Mouse (Mus musculus) hindbrain, postnatal 0 days (tissue): ENCODE measurements around the gene Ccdc6. TPM values are rescaled to one million over a fixed set of nuclear protein-coding genes. Genes with fewer than 3 reads are reported as not detected.
A peak's percentile ranks its signal among the peaks of the same experiment; 100 is the strongest.

ENCODE experiments used
- ATAC-seq: fragments of 200-750 bp; cut with Nextera tagmentation; 2 replicates; pipeline ENCODE4 v1.8.0; 2017; ENCODE audit warnings: mild to moderate bottlenecking, moderate TSS enrichment, moderate library complexity
- DNase-seq: peaks from one replicate; pipeline ENCODE4 v3.0.0-alpha.2; 2015; ENCODE audit warnings: low spot score
- H3K27ac ChIP-seq: fragments of 300-500 bp; sonication (generic); 2 replicates; pipeline ENCODE4 v1.5.1; 2014; ENCODE audit warnings: mild to moderate bottlenecking
- H3K27me3 ChIP-seq: fragments of 300-500 bp; sonication (generic); 2 replicates; pipeline ENCODE4 v1.6.1; 2014; ENCODE audit warnings: low read length, mixed read lengths; ENCODE audit not compliant: insufficient read depth
- H3K36me3 ChIP-seq: fragments of 300-500 bp; sonication (generic); 2 replicates; pipeline ENCODE4 v1.6.1; 2014; ENCODE audit warnings: low read length, mixed read lengths; ENCODE audit not compliant: insufficient read depth
- H3K4me1 ChIP-seq: fragments of 300-500 bp; sonication (generic); 2 replicates; pipeline ENCODE4 v1.6.1; 2014; ENCODE audit warnings: antibody characterized with exemption, low read length, mixed read lengths; ENCODE audit not compliant: insufficient read depth
- H3K4me2 ChIP-seq: fragments of 300-500 bp; sonication (generic); 2 replicates; pipeline ENCODE4 v1.6.1; 2014; ENCODE audit warnings: low read depth, mild to moderate bottlenecking, low read length, moderate library complexity, mixed read lengths
- H3K4me3 ChIP-seq: fragments of 300-500 bp; sonication (generic); 2 replicates; pipeline ENCODE4 v1.5.1; 2014; ENCODE audit warnings: low read length
- H3K9ac ChIP-seq: fragments of 300-500 bp; sonication (generic); replicated peaks from 2 replicates; pipeline ENCODE4 v1.6.1; 2014; ENCODE audit warnings: mild to moderate bottlenecking, low read length, moderate library complexity, mixed read lengths
- H3K9me3 ChIP-seq: fragments of 300-500 bp; sonication (generic); 2 replicates; pipeline ENCODE4 v1.6.1; 2016; ENCODE audit warnings: low read length, mixed read lengths
- CTCF ChIP-seq: IDR thresholded peaks from 2 replicates; pipeline ENCODE4 v1.5.1; 2016; ENCODE audit warnings: antibody characterized with exemption, control low read depth, low read depth
- WGBS: fragments of 180-500 bp; shearing (Covaris S2); extraction: QIAGEN DNeasy Blood & Tissue Kit; methylation state at CpG from one replicate; pipeline ENCODE4 v1.1.7; 2014; 5-methylcytosine and 5-hydroxymethylcytosine counted together
- polyA plus RNA-seq: library from polyadenylated mRNA; unstranded; fragments of >200 nt; fragmentation: Nextera tagmentation; extraction: Ambion mirVana; gene quantifications from 2 replicates; pipeline ENCODE4 v1.2.1, GENCODE M21; 2015
- total RNA-seq: library from RNA; depleted of rRNA; stranded (reverse); fragments of >200 nt; gene quantifications from 2 replicates; pipeline ENCODE4 v1.2.3, GENCODE M21; 2014

The Ccdc6 gene
- total and polyA plus RNA-seq, 2 experiments from 2014 or later, result 22.9 to 29.7 TPM

- H3K9me3 ChIP-seq, result no peaks in the 10 kb centered on the region
- no peaks in the 10 kb centered on the region for H3K27me3 ChIP-seq
- TF ChIP-seq CTCF, result no peak
- DNase-seq (no peak), ATAC-seq (0 out of 2 replicates have a peak, but pooled peaks have one; percentile 18)
- no peak overlapping the region for H3K4me2 ChIP-seq
- 52% methylated on average over 12 of the region's 12 CpGs for WGBS
- H3K36me3 ChIP-seq, result peaks cover 16% of the 10 kb centered on the region; the same call in 1 of the 2 replicates
- 0 out of 2 replicates have a peak, but pooled peaks cover 3% of the 10 kb centered on the region for H3K4me1 ChIP-seq
- no peak overlapping the region for H3K9ac ChIP-seq
- no peak overlapping the region for H3K4me3 ChIP-seq
- H3K27ac ChIP-seq, result peak overlapping the region; percentile 54; the same call in 1 of the 2 replicates
Observed at GRCm38 (mm10) chr10:70159651-70160320, 62.9 kb downstream of the Ccdc6 start.

DNA sequence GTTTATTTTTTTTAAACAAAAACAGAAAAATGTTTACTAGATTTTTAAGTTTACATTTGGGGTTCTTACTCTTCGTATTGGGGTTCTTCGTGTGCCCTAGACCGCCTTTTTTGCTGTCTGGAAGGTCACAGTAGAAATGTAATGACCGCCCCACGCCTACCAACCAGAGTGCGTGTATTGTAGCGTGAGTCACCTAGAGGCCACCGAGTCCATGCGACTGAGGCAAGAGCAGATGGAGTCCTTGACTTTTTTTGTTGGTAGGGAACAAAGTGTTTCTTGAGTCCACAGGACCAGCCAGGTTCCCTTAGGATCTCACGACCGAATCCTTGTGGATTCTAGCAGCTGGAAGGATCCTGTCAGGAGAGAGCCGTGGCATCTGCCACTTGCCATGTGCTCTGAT, 63.9 kb downstream of the Ccdc6 start:
- TF ChIP-seq CTCF, result no peak
- no peak for ATAC-seq
- WGBS, result 89% methylated on average over 12 of the region's 12 CpGs
- no peaks in the 10 kb centered on the region for H3K27me3 ChIP-seq
- no peak overlapping the region for H3K9ac ChIP-seq
- H3K4me3 ChIP-seq, result no peak overlapping the region
- no peak for DNase-seq
- peaks cover 6% of the 10 kb centered on the region; the same call in 1 of the 2 replicates for H3K36me3 ChIP-seq
- no peak overlapping the region for H3K4me2 ChIP-seq
- no peaks in the 10 kb centered on the region for H3K9me3 ChIP-seq
- no peak overlapping the region for H3K27ac ChIP-seq
- 0 out of 2 replicates have a peak, but pooled peaks cover 3% of the 10 kb centered on the region for H3K4me1 ChIP-seq

DNA sequence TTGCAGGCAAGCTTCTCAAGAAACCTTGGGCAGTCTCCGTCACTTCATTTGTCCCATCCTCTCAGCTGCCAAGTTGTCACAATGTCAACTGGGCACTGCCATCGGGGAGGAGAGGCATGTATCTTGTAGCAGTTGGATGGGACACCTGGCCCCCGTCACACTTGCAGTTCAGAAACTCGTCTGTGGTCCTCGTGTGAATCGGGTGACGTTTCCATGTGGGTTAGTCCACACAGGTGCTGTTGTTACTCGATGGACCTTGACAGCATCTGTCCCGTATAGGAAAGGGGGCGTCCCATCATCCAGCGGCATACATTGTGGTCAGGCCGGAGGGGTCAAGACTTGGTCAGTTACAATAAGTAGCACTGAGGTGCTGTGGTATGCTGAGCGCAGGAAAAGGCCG, 64.6 kb downstream of the Ccdc6 start:
- ATAC-seq (no peak), DNase-seq (no peak)
- TF ChIP-seq CTCF, result no peak
- no peak overlapping the region for H3K27ac ChIP-seq
- H3K4me1 ChIP-seq, result 0 out of 2 replicates have a peak, but pooled peaks cover 3% of the 10 kb centered on the region
- no peak overlapping the region for H3K4me3 ChIP-seq
- H3K9ac ChIP-seq, result no peak overlapping the region
- no peaks in the 10 kb centered on the region for H3K9me3 ChIP-seq
- H3K36me3 ChIP-seq, result peaks cover 4% of the 10 kb centered on the region; the same call in 1 of the 2 replicates
- 88% methylated on average over 14 of the region's 14 CpGs for WGBS
- H3K4me2 ChIP-seq, result no peak overlapping the region
- H3K27me3 ChIP-seq, result no peaks in the 10 kb centered on the region

GRCm38 (mm10) chr10:70163681-70164080, 66.8 kb downstream of the Ccdc6 start:
- TF ChIP-seq CTCF, result no peak
- no peak overlapping the region for H3K9ac ChIP-seq

DNA sequence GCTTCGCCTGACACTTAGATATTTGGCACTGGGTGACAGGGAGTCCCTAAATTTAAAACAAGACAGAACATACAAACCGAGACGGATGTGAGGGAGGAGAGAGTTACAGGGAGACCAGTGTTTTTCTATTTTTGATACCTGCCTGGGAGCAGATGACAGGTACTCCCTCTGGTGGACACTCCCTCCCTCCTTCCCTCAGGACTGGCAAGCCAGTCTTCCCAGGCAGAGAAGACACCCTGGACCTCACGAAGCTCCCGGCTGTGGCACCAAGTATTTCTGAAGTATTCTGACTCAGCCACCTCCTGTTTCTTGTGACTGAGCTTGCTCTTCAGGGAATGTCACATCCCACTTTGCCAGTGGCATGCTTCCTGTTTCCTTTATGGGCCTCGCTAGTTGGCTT, 69.0 kb downstream of the Ccdc6 start:
- DNase-seq (no peak), ATAC-seq (no peak)
- no peaks in the 10 kb centered on the region for H3K9me3 ChIP-seq
- peaks cover 22% of the 10 kb centered on the region; the same call in 1 of the 2 replicates for H3K36me3 ChIP-seq
- H3K4me2 ChIP-seq, result no peak overlapping the region
- peak; percentile 51 for TF ChIP-seq CTCF
- H3K4me1 ChIP-seq, result 0 out of 2 replicates have a peak, but pooled peaks cover 3% of the 10 kb centered on the region
- no peak overlapping the region for H3K9ac ChIP-seq
- WGBS, result 77% methylated on average over 6 of the region's 6 CpGs
- H3K27me3 ChIP-seq, result no peaks in the 10 kb centered on the region
- no peak overlapping the region for H3K27ac ChIP-seq
- no peak overlapping the region for H3K4me3 ChIP-seq

More at GRCm38 (mm10) chr10:70163681-70164080, 66.8 kb downstream of the Ccdc6 start:
- ATAC-seq, result no peak
- no peak overlapping the region for H3K4me3 ChIP-seq
- H3K27me3 ChIP-seq, result no peaks in the 10 kb centered on the region
- 0 out of 2 replicates have a peak, but pooled peaks cover 3% of the 10 kb centered on the region for H3K4me1 ChIP-seq
- peak; percentile 47 for DNase-seq
- no peak overlapping the region for H3K4me2 ChIP-seq
- no peaks in the 10 kb centered on the region for H3K9me3 ChIP-seq
- peaks cover 6% of the 10 kb centered on the region; the same call in 1 of the 2 replicates for H3K36me3 ChIP-seq
- H3K27ac ChIP-seq, result peak overlapping the region; percentile 26; the same call in 1 of the 2 replicates
- WGBS, result 38% methylated on average over 5 of the region's 5 CpGs

- no peak overlapping the region for H3K4me3 ChIP-seq
- WGBS, result 87% methylated on average over 5 of the region's 5 CpGs
- H3K9me3 ChIP-seq, result no peaks in the 10 kb centered on the region
- H3K36me3 ChIP-seq, result peaks cover 28% of the 10 kb centered on the region; the same call in 1 of the 2 replicates
- H3K4me2 ChIP-seq, result no peak overlapping the region
- no peak overlapping the region for H3K9ac ChIP-seq
- H3K27ac ChIP-seq, result no peak overlapping the region
- no peaks in the 10 kb centered on the region for H3K27me3 ChIP-seq
- 0 out of 2 replicates have a peak, but pooled peaks cover 3% of the 10 kb centered on the region for H3K4me1 ChIP-seq
- ATAC-seq (no peak), DNase-seq (no peak)
- no peak for TF ChIP-seq CTCF
Observed at GRCm38 (mm10) chr10:70166427-70166826, 69.5 kb downstream of the Ccdc6 start.

- WGBS, result 76% methylated on average over 11 of the region's 11 CpGs
- H3K4me3 ChIP-seq, result no peak overlapping the region
- no peaks in the 10 kb centered on the region for H3K9me3 ChIP-seq
- H3K36me3 ChIP-seq, result peaks cover 34% of the 10 kb centered on the region; the same call in 1 of the 2 replicates
- H3K4me2 ChIP-seq, result no peak overlapping the region
- ATAC-seq (no peak), DNase-seq (no peak)
- no peak overlapping the region for H3K9ac ChIP-seq
- no peaks in the 10 kb centered on the region for H3K27me3 ChIP-seq
- 0 out of 2 replicates have a peak, but pooled peaks cover 3% of the 10 kb centered on the region for H3K4me1 ChIP-seq
- TF ChIP-seq CTCF, result no peak
- no peak overlapping the region for H3K27ac ChIP-seq
Observed at GRCm38 (mm10) chr10:70167625-70168024, 70.7 kb downstream of the Ccdc6 start.
